Mouse (Mus musculus) heart, embryonic 15.5 days (tissue): ENCODE measurements around the gene Supt5. TPM values are rescaled to one million over a fixed set of nuclear protein-coding genes. Genes with fewer than 3 reads are reported as not detected.

Experiments
- ATAC-seq: fragments of 200-750 bp; cut with Nextera tagmentation; replicated peaks from 2 replicates; pipeline ENCODE4 v1.8.0; 2017; ENCODE audit warnings: low read depth, moderate TSS enrichment; ENCODE audit not compliant: insufficient number of reproducible peaks, insufficient read depth, low FRiP score
- H3K27ac ChIP-seq: fragments of 300-500 bp; sonication (generic); 2 replicates; pipeline ENCODE4 v1.5.1; 2015; ENCODE audit warnings: mild to moderate bottlenecking, inconsistent platforms
- H3K27me3 ChIP-seq: fragments of 300-500 bp; sonication (generic); 2 replicates; pipeline ENCODE4 v1.6.1; 2015; ENCODE audit warnings: inconsistent platforms
- H3K36me3 ChIP-seq: fragments of 300-500 bp; sonication (generic); 2 replicates; pipeline ENCODE4 v1.6.1; 2015; ENCODE audit warnings: mild to moderate bottlenecking, inconsistent platforms
- H3K4me1 ChIP-seq: fragments of 300-500 bp; sonication (generic); replicated peaks from 2 replicates; pipeline ENCODE4 v1.6.1; 2015; ENCODE audit warnings: inconsistent platforms
- H3K4me2 ChIP-seq: fragments of 300-500 bp; sonication (generic); 2 replicates; pipeline ENCODE4 v1.6.1; 2015; ENCODE audit warnings: inconsistent platforms, mild to moderate bottlenecking, moderate library complexity
- H3K4me3 ChIP-seq: fragments of 300-500 bp; sonication (generic); 2 replicates; pipeline ENCODE4 v1.5.1; 2015; ENCODE audit warnings: mild to moderate bottlenecking, inconsistent platforms
- H3K9ac ChIP-seq: fragments of 300-500 bp; sonication (generic); 2 replicates; pipeline ENCODE4 v1.6.1; 2015; ENCODE audit warnings: mild to moderate bottlenecking, inconsistent platforms
- H3K9me3 ChIP-seq: fragments of 300-500 bp; sonication (generic); replicated peaks from 2 replicates; pipeline ENCODE4 v1.6.1; 2016; ENCODE audit warnings: inconsistent platforms
- WGBS: fragments of 180-500 bp; shearing (Covaris S2); methylation state at CpG from one replicate; pipeline ENCODE4 v1.1.7; 2015; ENCODE audit warnings: mixed read lengths; 5-methylcytosine and 5-hydroxymethylcytosine counted together
- polyA plus RNA-seq: library from polyadenylated mRNA; unstranded; fragments of >200 nt; fragmentation: Nextera tagmentation; extraction: Ambion mirVana; gene quantifications from 2 replicates; pipeline ENCODE4 v1.2.1, GENCODE M21; 2015

The Supt5 gene
- polyA plus RNA-seq, 1 experiment from 2014 or later, result 52.0 TPM

- Histone ChIP-seq H3K9ac (0 out of 2 replicates have a peak overlapping the region, but pooled peaks have one; percentile 41), H3K4me2 (peak overlapping the region; percentile 81), H3K4me1 (peaks cover 50% of the 10 kb centered on the region), H3K27ac (peak overlapping the region; percentile 97), H3K36me3 (peaks cover 16% of the 10 kb centered on the region), H3K27me3 (no peaks in the 10 kb centered on the region), H3K4me3 (peak overlapping the region; percentile 74), H3K9me3 (no peaks in the 10 kb centered on the region)
- 1% methylated on average over 9 of the region's 9 CpGs for WGBS
- ATAC-seq, result peak; percentile 1
Observed at GRCm38 (mm10) chr7:28373131-28373581, 34.6 kb upstream of the Supt5 start.

- Histone ChIP-seq H3K4me1 (peaks cover 47% of the 10 kb centered on the region), H3K27ac (peak within 1 kb of the TSS; percentile 97), H3K27me3 (no peaks in the 10 kb centered on the region), H3K4me2 (peak within 1 kb of the TSS; percentile 81), H3K9me3 (no peaks in the 10 kb centered on the region), H3K4me3 (peak within 1 kb of the TSS; percentile 74), H3K36me3 (peaks cover 23% of the 10 kb centered on the region), H3K9ac (peak within 1 kb of the TSS; percentile 85)
- under 1% methylated on average over 66 of the region's 66 CpGs for WGBS
- peak; percentile 88 for ATAC-seq
Observed at GRCm38 (mm10) chr7:28372251-28373108, 33.9 kb upstream of the Supt5 start, which contains the start of gene Plekhg2. Gene Plekhg2 (minus strand): TSS chr7:28372599.

GRCm38 (mm10) chr7:28371514-28371989 is 33.0 kb upstream of the Supt5 start:
- Histone ChIP-seq H3K27ac (peak overlapping the region; percentile 97), H3K4me2 (peak overlapping the region; percentile 81), H3K27me3 (no peaks in the 10 kb centered on the region), H3K9me3 (no peaks in the 10 kb centered on the region), H3K9ac (peak overlapping the region; percentile 85), H3K4me3 (peak overlapping the region; percentile 74), H3K4me1 (peaks cover 40% of the 10 kb centered on the region), H3K36me3 (peaks cover 32% of the 10 kb centered on the region)
- no peak for ATAC-seq
- WGBS, result 0% methylated on average over 40 of the region's 43 CpGs

- Histone ChIP-seq H3K27ac (peak overlapping the region; percentile 97), H3K4me1 (peaks cover 34% of the 10 kb centered on the region), H3K4me3 (peak overlapping the region; percentile 74), H3K9ac (peak overlapping the region; percentile 85), H3K9me3 (no peaks in the 10 kb centered on the region), H3K36me3 (peaks cover 37% of the 10 kb centered on the region), H3K4me2 (peak overlapping the region; percentile 81), H3K27me3 (no peaks in the 10 kb centered on the region)
- WGBS, result 11% methylated on average over 11 of the region's 11 CpGs
- ATAC-seq, result no peak
Observed at GRCm38 (mm10) chr7:28370977-28371513, 32.5 kb upstream of the Supt5 start.

- peak overlapping the region; percentile 85; the same call in 1 of the 2 replicates for H3K9ac ChIP-seq
- peak overlapping the region; percentile 74 for H3K4me3 ChIP-seq
- H3K27ac ChIP-seq, result no peak overlapping the region
- H3K36me3 ChIP-seq, result peaks cover 47% of the 10 kb centered on the region
- no peaks in the 10 kb centered on the region for H3K27me3 ChIP-seq
- WGBS, result 87% methylated on average over 14 of the region's 14 CpGs
- H3K9me3 ChIP-seq, result no peaks in the 10 kb centered on the region
- peak overlapping the region; percentile 81 for H3K4me2 ChIP-seq
- H3K4me1 ChIP-seq, result peaks cover 30% of the 10 kb centered on the region
- no peak for ATAC-seq
Observed at GRCm38 (mm10) chr7:28370051-28370450, 31.5 kb upstream of the Supt5 start.

GRCm38 (mm10) chr7:28368276-28368920 is 29.9 kb upstream of the Supt5 start:
- H3K27me3 ChIP-seq, result no peaks in the 10 kb centered on the region

GRCm38 (mm10) chr7:28367663-28368275 is 29.2 kb upstream of the Supt5 start:
- 86% methylated on average over 16 of the region's 16 CpGs for WGBS
- no peak overlapping the region for H3K9ac ChIP-seq
- H3K27me3 ChIP-seq, result no peaks in the 10 kb centered on the region
- ATAC-seq, result no peak
- H3K4me1 ChIP-seq, result peaks cover 22% of the 10 kb centered on the region
- H3K4me3 ChIP-seq, result no peak overlapping the region
- peaks cover 66% of the 10 kb centered on the region for H3K36me3 ChIP-seq
- H3K9me3 ChIP-seq, result no peaks in the 10 kb centered on the region
- no peak overlapping the region for H3K4me2 ChIP-seq
- no peak overlapping the region for H3K27ac ChIP-seq

More at GRCm38 (mm10) chr7:28368276-28368920, 29.9 kb upstream of the Supt5 start:
- 86% methylated on average over 16 of the region's 16 CpGs for WGBS
- 0 out of 2 replicates have a peak overlapping the region, but pooled peaks have one; percentile 25 for H3K9ac ChIP-seq
- H3K4me3 ChIP-seq, result no peak overlapping the region
- ATAC-seq, result no peak
- H3K4me1 ChIP-seq, result peaks cover 22% of the 10 kb centered on the region
- 0 out of 2 replicates have a peak overlapping the region, but pooled peaks have one; percentile 4 for H3K4me2 ChIP-seq
- no peaks in the 10 kb centered on the region for H3K9me3 ChIP-seq
- peaks cover 63% of the 10 kb centered on the region for H3K36me3 ChIP-seq
- no peak overlapping the region for H3K27ac ChIP-seq

GRCm38 (mm10) chr7:28362441-28363060 is 24.0 kb upstream of the Supt5 start:
- H3K36me3 ChIP-seq, result peaks cover 80% of the 10 kb centered on the region
- no peak for ATAC-seq
- no peak overlapping the region for H3K4me2 ChIP-seq
- H3K27me3 ChIP-seq, result no peaks in the 10 kb centered on the region
- H3K4me3 ChIP-seq, result no peak overlapping the region
- H3K9me3 ChIP-seq, result no peaks in the 10 kb centered on the region
- WGBS, result 49% methylated on average over 16 of the region's 16 CpGs
- peaks cover 30% of the 10 kb centered on the region for H3K4me1 ChIP-seq
- no peak overlapping the region for H3K9ac ChIP-seq
- H3K27ac ChIP-seq, result no peak overlapping the region; the same call in 1 of the 2 replicates

GRCm38 (mm10) chr7:28361647-28362341 is 23.2 kb upstream of the Supt5 start:
- Histone ChIP-seq H3K27ac (no peak overlapping the region; the same call in 1 of the 2 replicates), H3K27me3 (no peaks in the 10 kb centered on the region), H3K4me1 (peaks cover 38% of the 10 kb centered on the region), H3K36me3 (peaks cover 73% of the 10 kb centered on the region), H3K9me3 (no peaks in the 10 kb centered on the region), H3K4me3 (no peak overlapping the region), H3K9ac (no peak overlapping the region), H3K4me2 (no peak overlapping the region)
- ATAC-seq, result no peak
- WGBS, result 87% methylated on average over 20 of the region's 20 CpGs

- H3K36me3 ChIP-seq, result peaks cover 58% of the 10 kb centered on the region
- no peak overlapping the region for H3K4me3 ChIP-seq
Observed at GRCm38 (mm10) chr7:28360291-28360690, 21.7 kb upstream of the Supt5 start.

More at GRCm38 (mm10) chr7:28360291-28360690, 21.7 kb upstream of the Supt5 start:
- Histone ChIP-seq H3K27ac (no peak overlapping the region), H3K4me2 (no peak overlapping the region), H3K27me3 (no peaks in the 10 kb centered on the region), H3K9me3 (no peaks in the 10 kb centered on the region), H3K9ac (no peak overlapping the region), H3K4me1 (peaks cover 41% of the 10 kb centered on the region)
- WGBS, result 85% methylated on average over 6 of the region's 6 CpGs
- no peak for ATAC-seq
